Mouse (Mus musculus) midbrain, embryonic 15.5 days (tissue): ENCODE data around the gene Hist1h2be. TPM values are rescaled to one million over a fixed set of nuclear protein-coding genes. Genes with fewer than 3 reads are reported as not detected.
"Not testable (repeated sequence)": the region's sequence is repeated elsewhere in the genome, so short reads cannot be mapped to it uniquely, and the experiment has no call there.

Experiments
- ATAC-seq: fragments of 200-750 bp; cut with Nextera tagmentation; replicated peaks from 2 replicates; pipeline ENCODE4 v1.8.0; 2017; ENCODE audit warnings: moderate TSS enrichment
- H3K27ac ChIP-seq: fragments of 300-500 bp; sonication (generic); 2 replicates; pipeline ENCODE4 v1.5.1; 2015; ENCODE audit warnings: mild to moderate bottlenecking, inconsistent platforms
- H3K27me3 ChIP-seq: fragments of 300-500 bp; sonication (generic); replicated peaks from 2 replicates; pipeline ENCODE4 v1.6.1; 2015; ENCODE audit warnings: inconsistent platforms
- H3K36me3 ChIP-seq: fragments of 300-500 bp; sonication (generic); replicated peaks from 2 replicates; pipeline ENCODE4 v1.6.1; 2015; ENCODE audit warnings: inconsistent platforms
- H3K4me1 ChIP-seq: fragments of 300-500 bp; sonication (generic); 2 replicates; pipeline ENCODE4 v1.6.1; 2015; ENCODE audit warnings: inconsistent platforms
- H3K4me2 ChIP-seq: fragments of 300-500 bp; sonication (generic); 2 replicates; pipeline ENCODE4 v1.6.1; 2015; ENCODE audit warnings: inconsistent platforms, mild to moderate bottlenecking, moderate library complexity
- H3K4me3 ChIP-seq: fragments of 300-500 bp; sonication (generic); 2 replicates; pipeline ENCODE4 v1.5.1; 2015; ENCODE audit warnings: mild to moderate bottlenecking, inconsistent platforms
- H3K9ac ChIP-seq: fragments of 300-500 bp; sonication (generic); 2 replicates; pipeline ENCODE4 v1.6.1; 2015; ENCODE audit warnings: mild to moderate bottlenecking, inconsistent platforms
- H3K9me3 ChIP-seq: fragments of 300-500 bp; sonication (generic); 2 replicates; pipeline ENCODE4 v1.6.1; 2016; ENCODE audit warnings: inconsistent platforms
- WGBS: fragments of 180-500 bp; shearing (Covaris S2); methylation state at CpG from one replicate; pipeline ENCODE4 v1.1.7; 2015; ENCODE audit warnings: mixed read lengths; 5-methylcytosine and 5-hydroxymethylcytosine counted together
- polyA plus RNA-seq: library from polyadenylated mRNA; unstranded; fragments of >200 nt; fragmentation: Nextera tagmentation; extraction: Ambion mirVana; gene quantifications from 2 replicates; pipeline ENCODE4 v1.2.1, GENCODE M21; 2015

Hist1h2be gene
- polyA plus RNA-seq, 1 experiment from 2014 or later: 1.8 TPM

- H3K9me3 ChIP-seq, H3K36me3 ChIP-seq, H3K27me3 ChIP-seq: not testable (repeated sequence)
- Histone ChIP-seq H3K9ac (peak within 1 kb of the TSS; percentile 55), H3K4me1 (peaks cover 28% of the 10 kb centered on the region), H3K4me2 (peak within 1 kb of the TSS; percentile 62), H3K27ac (peak within 1 kb of the TSS; percentile 81), H3K4me3 (peak within 1 kb of the TSS; percentile 42)
- ATAC-seq: peak; percentile 91
- under 1% methylated on average over 47 of the region's 47 CpGs for WGBS
Measured at GRCm38 (mm10) chr13:23551146-23551834, 69.6 kb downstream of the Hist1h2be start, which contains the start of gene Hist1h4f. Gene Hist1h4f (minus strand): TSS chr13:23551648.

- H3K36me3 ChIP-seq: no peaks in the 10 kb centered on the region
- peak overlapping the region; percentile 42 for H3K4me3 ChIP-seq
- H3K27me3 ChIP-seq: no peaks in the 10 kb centered on the region
- peak overlapping the region; percentile 55 for H3K9ac ChIP-seq
- H3K4me2 ChIP-seq: peak overlapping the region; percentile 62
- ATAC-seq: no peak
- H3K27ac ChIP-seq: peak overlapping the region; percentile 81
- no peaks in the 10 kb centered on the region for H3K9me3 ChIP-seq
- H3K4me1 ChIP-seq: peaks cover 28% of the 10 kb centered on the region
- 9% methylated on average over 3 of the region's 3 CpGs for WGBS
Measured at GRCm38 (mm10) chr13:23550761-23551145, 70.2 kb downstream of the Hist1h2be start.

- Histone ChIP-seq H3K9me3 (no peaks in the 10 kb centered on the region), H3K36me3 (no peaks in the 10 kb centered on the region), H3K9ac (no peak overlapping the region), H3K4me3 (no peak overlapping the region), H3K4me2 (no peak overlapping the region), H3K27me3 (no peaks in the 10 kb centered on the region), H3K27ac (no peak overlapping the region), H3K4me1 (peaks cover 13% of the 10 kb centered on the region)
- 85% methylated on average over 5 of the region's 5 CpGs for WGBS
- no peak for ATAC-seq
Measured at GRCm38 (mm10) chr13:23546694-23547093, 74.2 kb downstream of the Hist1h2be start.

- H3K27ac ChIP-seq: peak overlapping the region; percentile 91
- not testable (repeated sequence) for H3K27me3 ChIP-seq, H3K36me3 ChIP-seq, H3K4me1 ChIP-seq, H3K9me3 ChIP-seq
- peak; percentile 56 for ATAC-seq
- 0% methylated on average over 14 of the region's 14 CpGs for WGBS
- 0 out of 2 replicates have a peak overlapping the region, but pooled peaks have one; percentile 37 for H3K9ac ChIP-seq
- H3K4me3 ChIP-seq: peak overlapping the region; percentile 52
- peak overlapping the region; percentile 86 for H3K4me2 ChIP-seq
Measured at GRCm38 (mm10) chr13:23544787-23545120, 76.2 kb downstream of the Hist1h2be start.

GRCm38 (mm10) chr13:23543965-23544786 is 76.7 kb downstream of the Hist1h2be start, which contains the start of gene Hist1h3f:
Gene Hist1h3f (plus strand): TSS chr13:23544052.
- Histone ChIP-seq H3K27ac (peak within 1 kb of the TSS; percentile 91), H3K36me3 (no peaks in the 10 kb centered on the region), H3K4me1 (peaks cover 5% of the 10 kb centered on the region), H3K9me3 (no peaks in the 10 kb centered on the region), H3K4me2 (peak within 1 kb of the TSS; percentile 86), H3K4me3 (peak within 1 kb of the TSS; percentile 52), H3K9ac (peak within 1 kb of the TSS; percentile 58), H3K27me3 (no peaks in the 10 kb centered on the region)
- 1% methylated on average over 31 of the region's 45 CpGs for WGBS
- ATAC-seq: peak; percentile 97

- H3K9ac ChIP-seq: peak within 1 kb of the TSS; percentile 58
- not testable (repeated sequence) for H3K27me3 ChIP-seq, H3K9me3 ChIP-seq, H3K4me1 ChIP-seq, H3K36me3 ChIP-seq
- under 1% methylated on average over 32 of the region's 42 CpGs for WGBS
- H3K27ac ChIP-seq: peak within 1 kb of the TSS; percentile 91
- H3K4me3 ChIP-seq: peak within 1 kb of the TSS; percentile 52
- peak within 1 kb of the TSS; percentile 86 for H3K4me2 ChIP-seq
- ATAC-seq: peak; percentile 88
Measured at GRCm38 (mm10) chr13:23542999-23543607, 77.8 kb downstream of the Hist1h2be start, which contains the start of gene Hist1h2bh. Gene Hist1h2bh (minus strand): TSS chr13:23543392.

- Histone ChIP-seq H3K27ac (peak overlapping the region; percentile 72; the same call in 1 of the 2 replicates), H3K4me2 (peak overlapping the region; percentile 86), H3K4me3 (peak overlapping the region; percentile 45), H3K9ac (peak overlapping the region; percentile 41)
- not testable (repeated sequence) for H3K4me1 ChIP-seq, H3K36me3 ChIP-seq, ATAC-seq, H3K9me3 ChIP-seq, H3K27me3 ChIP-seq
- 5% methylated on average over 3 of the region's 3 CpGs for WGBS
Measured at GRCm38 (mm10) chr13:23542225-23542980, 78.5 kb downstream of the Hist1h2be start.

GRCm38 (mm10) chr13:23541497-23541896 is 79.4 kb downstream of the Hist1h2be start:
- Histone ChIP-seq H3K36me3 (no peaks in the 10 kb centered on the region), H3K4me3 (no peak overlapping the region), H3K27me3 (no peaks in the 10 kb centered on the region), H3K4me2 (no peak overlapping the region), H3K4me1 (peaks cover 5% of the 10 kb centered on the region), H3K9me3 (no peaks in the 10 kb centered on the region), H3K27ac (no peak overlapping the region), H3K9ac (no peak overlapping the region)
- no peak for ATAC-seq
- 88% methylated on average over 3 of the region's 3 CpGs for WGBS

GRCm38 (mm10) chr13:23539821-23540220 is 81.1 kb downstream of the Hist1h2be start:
- H3K27ac ChIP-seq: not testable (repeated sequence)

GRCm38 (mm10) chr13:23538249-23538648 is 82.7 kb downstream of the Hist1h2be start:
- ATAC-seq: no peak
- H3K4me2 ChIP-seq: no peak overlapping the region
- 81% methylated on average over 5 of the region's 5 CpGs for WGBS

More at GRCm38 (mm10) chr13:23539821-23540220, 81.1 kb downstream of the Hist1h2be start:
- H3K4me1 ChIP-seq: peaks cover 10% of the 10 kb centered on the region
- ATAC-seq, H3K27me3 ChIP-seq, H3K36me3 ChIP-seq, H3K4me2 ChIP-seq, H3K9me3 ChIP-seq, H3K4me3 ChIP-seq, H3K9ac ChIP-seq: not testable (repeated sequence)
- 81% methylated on average over 1 of the region's 1 CpGs for WGBS

GRCm38 (mm10) chr13:23537006-23537710 is 83.8 kb downstream of the Hist1h2be start:
- H3K27me3 ChIP-seq: no peaks in the 10 kb centered on the region
- H3K4me2 ChIP-seq: no peak overlapping the region
- H3K36me3 ChIP-seq: no peaks in the 10 kb centered on the region
- 78% methylated on average over 3 of the region's 3 CpGs for WGBS
- no peak overlapping the region for H3K9ac ChIP-seq
- H3K4me1 ChIP-seq: peaks cover 27% of the 10 kb centered on the region
- H3K27ac ChIP-seq: no peak overlapping the region
- H3K9me3 ChIP-seq: no peaks in the 10 kb centered on the region
- H3K4me3 ChIP-seq: no peak overlapping the region
- ATAC-seq: no peak

More at GRCm38 (mm10) chr13:23538249-23538648, 82.7 kb downstream of the Hist1h2be start:
- Histone ChIP-seq H3K9ac (no peak overlapping the region), H3K27ac (no peak overlapping the region), H3K9me3 (no peaks in the 10 kb centered on the region), H3K4me1 (peaks cover 21% of the 10 kb centered on the region), H3K27me3 (no peaks in the 10 kb centered on the region), H3K4me3 (no peak overlapping the region), H3K36me3 (no peaks in the 10 kb centered on the region)
